Mouse (Mus musculus): ENCODE measurements at regions not wholly inside any gene's neighbourhood (a gene's known extent, or its start where the extent isn't known, plus 50 kb on each side); places are given as distances from the start of the nearest gene placed in this dataset.
A peak's percentile ranks its signal among the peaks of the same experiment; 100 is the strongest.

DNA sequence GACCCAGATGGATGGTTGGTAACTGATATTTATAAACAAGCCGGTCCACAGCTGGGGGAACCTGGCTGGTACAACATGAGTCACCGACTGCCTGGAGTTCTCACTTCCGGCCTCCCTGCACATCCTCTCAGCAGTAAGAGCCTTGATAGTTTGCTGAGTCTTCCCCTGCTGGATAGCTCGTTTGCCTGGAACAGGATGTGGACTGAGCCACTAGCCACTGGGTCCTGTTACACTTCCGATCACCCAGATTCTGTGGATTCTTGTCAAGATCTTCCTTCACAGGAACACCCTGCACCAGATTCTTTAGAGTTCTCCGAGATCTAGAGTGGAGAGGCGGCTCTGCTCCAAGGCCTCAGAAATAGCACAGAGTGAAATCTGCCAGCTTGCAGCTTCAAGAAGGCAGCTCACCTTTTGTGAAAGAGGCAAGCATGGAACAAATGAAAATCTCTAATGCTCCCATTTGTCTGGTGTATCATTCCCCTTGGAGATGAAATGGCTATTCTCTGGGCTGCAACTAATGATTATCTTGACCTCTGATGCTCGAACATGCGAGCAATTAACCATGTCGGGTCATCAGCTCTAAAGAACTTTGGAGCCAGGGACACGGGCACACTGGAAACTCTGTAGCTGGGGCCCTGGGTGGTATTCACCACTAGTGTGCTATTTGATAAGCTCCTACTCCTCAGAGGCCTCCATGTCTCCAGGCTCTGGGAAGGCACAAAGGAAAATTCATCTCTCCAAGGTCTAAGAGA is 90.3 kb upstream of the Selenok start:
- DNase-seq = no peak

GRCm38 (mm10) chr14:29878423-29878800 is 89.7 kb upstream of the Selenok start:
- no peak for DNase-seq

- no peak for DNase-seq
Observed at GRCm38 (mm10) chr14:29879283-29879682, 88.8 kb upstream of the Selenok start.

DNA sequence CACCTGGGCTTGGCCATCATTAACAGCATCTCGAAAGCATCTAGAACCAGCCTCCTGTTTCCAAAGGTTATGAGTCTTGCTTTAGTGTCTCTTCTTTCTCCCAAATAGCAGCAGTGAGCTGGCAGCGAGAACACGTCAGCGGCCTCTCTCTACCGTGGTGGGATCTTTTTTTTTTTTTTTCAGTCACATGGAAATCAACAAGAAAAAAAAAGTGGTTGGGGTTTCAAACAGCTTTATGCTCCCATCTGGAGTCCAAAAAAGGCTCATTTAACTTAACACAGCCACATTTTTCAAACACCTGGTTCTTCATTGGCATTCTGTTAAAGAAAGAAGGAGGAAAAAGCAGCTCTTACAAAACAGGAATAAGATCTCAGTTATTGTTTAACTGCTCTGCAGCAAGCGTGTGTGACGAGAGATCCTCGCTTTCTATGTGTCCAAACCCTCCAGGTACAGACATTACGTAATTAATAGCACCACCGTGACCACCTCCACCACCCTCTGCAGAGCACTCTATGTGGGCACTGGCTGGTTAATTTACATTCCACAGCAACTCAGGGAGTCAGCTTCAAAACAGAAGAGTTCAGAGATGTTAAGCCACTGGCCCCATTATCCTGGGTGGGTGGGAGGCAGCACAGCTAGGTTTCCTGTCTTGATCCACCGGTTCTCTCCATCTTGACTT is 85.3 kb upstream of the Selenok start:
- DNase-seq = no peak

GRCm38 (mm10) chr14:29895332-29895988 is 72.6 kb upstream of the Selenok start:
- peak; percentile 8 for DNase-seq

- DNase-seq = no peak
Observed at GRCm38 (mm10) chr14:29895989-29896675, 72.0 kb upstream of the Selenok start.

DNA sequence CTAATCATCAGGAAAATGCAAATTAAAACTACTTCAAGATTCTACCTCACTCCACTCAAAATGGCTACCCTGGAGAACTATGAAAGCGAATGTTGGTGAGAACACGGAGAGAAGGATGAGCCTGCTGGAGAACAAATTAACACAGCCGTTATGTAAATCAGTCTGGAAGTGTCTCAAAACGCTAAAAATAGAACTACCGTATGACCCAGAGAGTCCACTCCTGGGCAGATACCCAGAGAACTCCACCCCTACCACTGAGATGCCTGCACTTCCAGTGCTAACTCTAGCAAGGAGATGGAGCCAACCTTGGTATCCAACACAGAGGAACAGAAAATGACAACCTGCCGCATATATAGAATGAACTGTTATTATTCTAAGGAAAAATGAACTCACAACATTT is 67.2 kb upstream of the Selenok start:
- no peak for DNase-seq

- no peak for DNase-seq
Observed at GRCm38 (mm10) chr14:29903574-29903973, 64.5 kb upstream of the Selenok start.

DNA sequence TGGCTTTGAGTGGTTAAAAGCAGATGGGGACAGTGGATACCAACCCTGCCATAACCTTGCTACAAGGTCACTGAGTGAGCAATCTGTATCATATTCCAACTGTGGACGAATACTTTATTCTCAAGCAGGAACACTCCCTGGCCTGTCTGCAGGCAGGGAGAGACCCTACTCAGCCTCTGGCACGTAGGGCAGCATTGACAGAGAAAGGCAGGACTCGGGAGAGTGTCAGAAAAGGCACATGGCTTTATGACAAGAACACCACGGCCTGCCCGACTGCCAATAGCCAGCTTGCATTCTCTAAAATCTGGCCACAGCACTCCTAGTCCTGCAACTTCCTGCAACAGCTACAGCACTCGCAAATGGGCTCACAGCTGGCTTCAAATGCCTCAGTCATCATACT is 63.3 kb upstream of the Selenok start:
- DNase-seq = no peak

DNA sequence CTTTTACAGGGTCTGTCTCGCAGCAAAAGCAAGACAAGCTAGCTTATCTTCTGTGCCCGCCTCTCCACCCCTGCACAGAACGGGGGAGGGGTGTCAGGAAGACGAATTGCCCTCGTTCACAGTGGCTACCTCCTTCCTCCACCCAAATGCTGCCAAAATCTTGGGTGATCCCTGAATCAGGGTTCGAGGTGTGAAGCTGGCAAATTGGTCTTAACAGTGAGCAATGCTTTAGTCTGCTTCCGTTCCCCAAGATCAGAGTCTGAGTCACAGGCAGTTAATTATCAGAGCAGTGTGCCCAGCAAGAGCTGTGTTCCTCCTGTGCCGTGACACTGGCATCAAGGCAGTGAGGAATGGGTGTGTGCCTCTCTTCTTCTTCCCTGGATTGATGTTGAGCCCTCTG is 58.4 kb upstream of the Selenok start:
- no peak for DNase-seq
